Mouse (Mus musculus) heart, embryonic 14.5 days (tissue): ENCODE results near the gene Map2. TPM values are rescaled to one million over a fixed set of nuclear protein-coding genes. Genes with fewer than 3 reads are reported as not detected.

Experiments used
- ATAC-seq: fragments of 200-750 bp; cut with Nextera tagmentation; 2 replicates; pipeline ENCODE4 v1.8.0; 2017; ENCODE audit warnings: low read depth, moderate TSS enrichment; ENCODE audit not compliant: insufficient number of reproducible peaks, insufficient read depth, low FRiP score
- H3K27ac ChIP-seq, 2 experiments: fragments of 200-500 bp in 1 of 2; fragments of 300-500 bp in 1 of 2; sonication (generic) in 1 of 2; replicated peaks in 1 of 2; 2 replicates each; pipeline ENCODE4 v1.5.1; 2012 to 2014; ENCODE audit warnings: low read depth in 2 of 2, low read length in 2 of 2, control low read depth in 1 of 2, mild to moderate bottlenecking in 1 of 2, mixed read lengths in 1 of 2; ENCODE audit not compliant: control insufficient read depth in 1 of 2, insufficient read depth in 1 of 2
- H3K27me3 ChIP-seq: fragments of 300-500 bp; sonication (generic); 2 replicates; pipeline ENCODE4 v1.6.1; 2014; ENCODE audit warnings: mild to moderate bottlenecking, low read length, control low read depth; ENCODE audit not compliant: control insufficient read depth, insufficient read depth
- H3K36me3 ChIP-seq: fragments of 300-500 bp; sonication (generic); 2 replicates; pipeline ENCODE4 v1.6.1; 2014; ENCODE audit warnings: mild to moderate bottlenecking, control low read depth, low read length, mixed read lengths; ENCODE audit not compliant: control insufficient read depth, insufficient read depth
- H3K4me1 ChIP-seq, 2 experiments: fragments of 200-500 bp in 1 of 2; fragments of 300-500 bp in 1 of 2; sonication (generic) in 1 of 2; 2 replicates each; pipeline ENCODE4 v1.6.1; 2012 to 2014; ENCODE audit warnings: low read length in 2 of 2, control low read depth in 1 of 2, mixed read lengths in 1 of 2; ENCODE audit not compliant: control insufficient read depth in 2 of 2, insufficient read depth in 2 of 2
- H3K4me2 ChIP-seq: fragments of 300-500 bp; sonication (generic); 2 replicates; pipeline ENCODE4 v1.6.1; 2014; ENCODE audit warnings: mild to moderate bottlenecking, low read length
- H3K4me3 ChIP-seq, 2 experiments: fragments of 200-500 bp in 1 of 2; fragments of 300-500 bp in 1 of 2; sonication (generic) in 1 of 2; 2 replicates each; pipeline ENCODE4 v1.5.1; 2012 to 2014; ENCODE audit warnings: low read length in 2 of 2, mild to moderate bottlenecking in 2 of 2, control low read depth in 1 of 2, low read depth in 1 of 2, moderate library complexity in 1 of 2; ENCODE audit not compliant: control insufficient read depth in 1 of 2, insufficient read depth in 1 of 2
- H3K9ac ChIP-seq: fragments of 300-500 bp; sonication (generic); 2 replicates; pipeline ENCODE4 v1.6.1; 2014; ENCODE audit warnings: mild to moderate bottlenecking, low read length
- H3K9me3 ChIP-seq: fragments of 300-500 bp; sonication (generic); 2 replicates; pipeline ENCODE4 v1.6.1; 2016; ENCODE audit warnings: low read length, control low read depth; ENCODE audit not compliant: control insufficient read depth
- WGBS: fragments of 180-500 bp; shearing (Covaris S2); extraction: QIAGEN DNeasy Blood & Tissue Kit; methylation state at CpG from one replicate; pipeline ENCODE4 v1.1.7; 2014; 5-methylcytosine and 5-hydroxymethylcytosine counted together
- polyA plus RNA-seq: library from polyadenylated mRNA; unstranded; fragments of >200 nt; fragmentation: Nextera tagmentation; extraction: Ambion mirVana; gene quantifications from 2 replicates; pipeline ENCODE4 v1.2.1, GENCODE M21; 2014

Map2 gene
- polyA plus RNA-seq, 1 experiment from 2014 or later: 2.7 TPM

- ATAC-seq: no peak
- Histone ChIP-seq H3K27ac (no peak overlapping the region), H3K9me3 (no peaks in the 10 kb centered on the region), H3K27me3 (no peaks in the 10 kb centered on the region), H3K4me3 (no peak overlapping the region), H3K4me2 (no peak overlapping the region), H3K36me3 (no peaks in the 10 kb centered on the region), H3K9ac (no peak overlapping the region), H3K4me1 (no peaks in the 10 kb centered on the region)
- 21% methylated on average over 2 of the region's 2 CpGs for WGBS
Measured at GRCm38 (mm10) chr1:66456580-66456979, 281.5 kb downstream of the Map2 start.

- Histone ChIP-seq H3K27me3 (no peaks in the 10 kb centered on the region), H3K4me2 (no peak overlapping the region), H3K36me3 (no peaks in the 10 kb centered on the region), H3K27ac (no peak overlapping the region), H3K9ac (no peak overlapping the region), H3K4me3 (no peak overlapping the region), H3K9me3 (no peaks in the 10 kb centered on the region), H3K4me1 (no peaks in the 10 kb centered on the region)
- ATAC-seq: no peak
- 73% methylated on average over 3 of the region's 3 CpGs for WGBS
Measured at GRCm38 (mm10) chr1:66457747-66458146, 282.7 kb downstream of the Map2 start.

GRCm38 (mm10) chr1:66459394-66459793 lies 284.3 kb downstream of the Map2 start:
- Histone ChIP-seq H3K27ac (no peak overlapping the region), H3K9ac (no peak overlapping the region), H3K27me3 (no peaks in the 10 kb centered on the region), H3K4me2 (no peak overlapping the region), H3K36me3 (no peaks in the 10 kb centered on the region), H3K4me3 (no peak overlapping the region), H3K4me1 (no peaks in the 10 kb centered on the region), H3K9me3 (no peaks in the 10 kb centered on the region)
- no peak for ATAC-seq
- WGBS: 59% methylated on average over 3 of the region's 3 CpGs

DNA sequence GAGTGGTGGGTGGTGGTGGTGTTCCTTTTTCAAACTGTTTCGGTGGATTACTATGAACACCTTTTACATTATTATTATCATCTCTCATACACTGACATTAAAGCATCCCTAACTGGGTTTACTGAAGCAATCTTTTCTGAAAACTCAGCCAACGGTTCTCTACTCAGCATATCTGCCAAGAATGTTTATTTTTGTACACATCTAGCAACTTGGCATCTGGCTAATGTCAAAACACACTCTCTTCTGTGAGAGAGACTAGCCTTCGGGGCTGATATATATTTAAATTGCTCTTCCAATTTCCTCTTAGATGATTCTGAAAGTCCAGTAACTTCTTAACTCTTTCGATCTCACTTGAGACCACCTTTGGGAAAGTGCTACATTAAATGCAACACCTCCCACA lies 285.8 kb downstream of the Map2 start:
- H3K27me3 ChIP-seq: no peaks in the 10 kb centered on the region
- no peak overlapping the region for H3K9ac ChIP-seq
- H3K36me3 ChIP-seq: no peaks in the 10 kb centered on the region
- H3K4me2 ChIP-seq: no peak overlapping the region
- H3K9me3 ChIP-seq: no peaks in the 10 kb centered on the region
- ATAC-seq: no peak
- H3K27ac ChIP-seq: no peak overlapping the region
- WGBS: 49% methylated on average over 4 of the region's 4 CpGs
- H3K4me3 ChIP-seq: no peak overlapping the region
- H3K4me1 ChIP-seq: no peaks in the 10 kb centered on the region

DNA sequence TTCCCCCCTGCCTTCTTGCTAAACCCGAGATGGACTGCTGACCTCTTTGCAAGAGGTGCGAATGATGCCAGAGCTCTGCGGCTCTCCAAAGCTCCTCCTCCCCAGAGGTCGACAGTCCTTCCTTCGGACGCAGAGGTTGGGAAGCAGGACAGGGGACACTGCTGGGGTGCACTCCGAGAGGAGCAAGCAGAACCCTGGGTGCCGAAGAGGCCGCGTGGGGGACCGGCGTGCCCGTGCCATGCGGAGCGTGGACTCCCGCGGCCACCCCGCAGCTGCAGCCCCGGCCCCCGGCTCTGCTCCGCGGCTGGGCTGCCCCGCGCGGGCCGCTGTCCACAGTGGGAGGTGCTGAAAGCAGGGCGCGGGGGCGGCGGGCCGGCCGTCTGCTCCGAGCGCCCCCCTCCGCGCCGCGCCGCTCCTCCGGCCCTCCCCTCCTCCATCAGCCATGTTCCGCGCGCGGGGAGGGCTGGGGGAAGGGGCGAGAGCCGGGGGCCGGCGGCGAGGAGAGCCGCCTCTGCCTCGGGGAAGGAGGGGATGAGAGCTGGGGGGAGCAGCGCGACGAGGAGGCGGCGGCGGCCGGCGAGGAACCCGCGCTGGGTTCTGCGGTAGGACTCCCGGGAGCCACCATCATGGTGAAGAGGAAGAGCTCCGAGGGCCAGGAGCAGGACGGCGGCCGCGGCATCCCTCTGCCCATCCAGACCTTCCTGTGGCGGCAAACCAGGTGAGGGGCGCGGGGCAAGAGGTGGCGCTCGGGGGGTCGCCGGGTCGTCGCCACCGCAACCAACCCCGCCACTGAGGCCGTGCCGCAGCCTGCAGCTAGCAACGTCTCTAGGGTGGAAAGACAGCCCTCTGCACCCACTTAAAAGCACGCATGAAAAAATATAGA lies 293.0 kb downstream of the Map2 start, which contains the start of gene Unc80:
Unc80 (plus strand) TSS at position 547 of the 883 bp plus-strand sequence.
- no peak within 1 kb of the TSS for H3K9ac ChIP-seq

GRCm38 (mm10) chr1:66468704-66469020 lies 293.6 kb downstream of the Map2 start:
- H3K27me3 ChIP-seq: peaks cover 15% of the 10 kb centered on the region
- H3K4me2 ChIP-seq: peak overlapping the region; percentile 83
- no peak overlapping the region for H3K27ac ChIP-seq
- peaks cover 0 to 2% of the 10 kb centered on the region in 2 experiments; a peak in 1 of 4 replicates for H3K4me1 ChIP-seq
- H3K4me3 ChIP-seq: peak overlapping the region in 1 of 2 experiments; percentile 47; a peak in 2 of 4 replicates
- H3K9me3 ChIP-seq: no peaks in the 10 kb centered on the region
- WGBS: 19% methylated on average over 3 of the region's 3 CpGs
- H3K9ac ChIP-seq: no peak overlapping the region
- ATAC-seq: no peak
- no peaks in the 10 kb centered on the region for H3K36me3 ChIP-seq

More for the DNA sequence above, 293.0 kb downstream of the Map2 start, which contains the start of gene Unc80:
- H3K27ac ChIP-seq: no peak within 1 kb of the TSS
- peak; percentile 68 for ATAC-seq
- peaks cover 0 to 2% of the 10 kb centered on the region in 2 experiments; a peak in 1 of 4 replicates for H3K4me1 ChIP-seq
- WGBS: 1% methylated on average over 62 of the region's 83 CpGs
- peak within 1 kb of the TSS; percentile 83 for H3K4me2 ChIP-seq
- H3K36me3 ChIP-seq: no peaks in the 10 kb centered on the region
- peaks cover 15% of the 10 kb centered on the region for H3K27me3 ChIP-seq
- H3K4me3 ChIP-seq: peak within 1 kb of the TSS; percentile 47 to 49
- no peaks in the 10 kb centered on the region for H3K9me3 ChIP-seq

DNA sequence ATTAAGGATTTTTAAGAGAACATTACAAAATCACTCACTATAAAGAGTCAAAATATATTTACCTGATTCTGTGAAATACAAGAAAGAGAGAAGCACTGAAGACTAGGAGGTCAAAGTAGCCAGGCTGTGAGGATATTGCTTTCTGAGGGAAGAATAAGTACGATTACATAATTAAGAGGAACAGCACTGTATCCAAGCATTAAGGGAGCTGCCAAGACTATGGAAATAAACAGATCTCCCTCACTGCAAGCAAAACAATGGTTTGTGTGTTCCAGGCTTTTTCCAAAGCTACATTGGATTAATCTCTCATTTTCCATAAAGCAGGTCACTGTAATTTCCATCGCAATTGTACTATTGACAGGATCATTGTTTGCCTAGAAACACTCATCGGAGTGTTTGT lies 307.7 kb downstream of the Map2 start:
- H3K27ac ChIP-seq: no peak overlapping the region
- no peaks in the 10 kb centered on the region for H3K36me3 ChIP-seq
- no peaks in the 10 kb centered on the region for H3K27me3 ChIP-seq
- no peaks in the 10 kb centered on the region for H3K4me1 ChIP-seq
- ATAC-seq: no peak
- H3K9me3 ChIP-seq: no peaks in the 10 kb centered on the region
- H3K9ac ChIP-seq: no peak overlapping the region
- WGBS: 77% methylated on average over 3 of the region's 3 CpGs
- H3K4me3 ChIP-seq: no peak overlapping the region
- no peak overlapping the region for H3K4me2 ChIP-seq
